Mouse (Mus musculus) intestine, postnatal 0 days (tissue): Measurements from ENCODE around the gene Tie1. TPM values are rescaled to one million over a fixed set of nuclear protein-coding genes. Genes with fewer than 3 reads are reported as not detected.

Source experiments
- ATAC-seq: fragments of 200-750 bp; cut with Nextera tagmentation; 2 replicates; pipeline ENCODE4 v1.8.0; 2017; ENCODE audit warnings: mild to moderate bottlenecking, moderate TSS enrichment, moderate library complexity
- H3K27ac ChIP-seq: fragments of 300-500 bp; sonication (generic); 2 replicates; pipeline ENCODE4 v1.5.1; 2014; ENCODE audit warnings: mild to moderate bottlenecking, low read depth, low read length, moderate library complexity
- H3K27me3 ChIP-seq: fragments of 300-500 bp; sonication (generic); replicated peaks from 2 replicates; pipeline ENCODE4 v1.6.1; 2014; ENCODE audit warnings: low read length, mixed read lengths; ENCODE audit not compliant: control insufficient read depth, insufficient read depth
- H3K36me3 ChIP-seq: fragments of 300-500 bp; sonication (generic); 2 replicates; pipeline ENCODE4 v1.6.1; 2014; ENCODE audit warnings: mild to moderate bottlenecking, moderate library complexity; ENCODE audit not compliant: control insufficient read depth, insufficient read depth
- H3K4me1 ChIP-seq: fragments of 300-500 bp; sonication (generic); replicated peaks from 2 replicates; pipeline ENCODE4 v1.6.1; 2014; ENCODE audit warnings: antibody characterized with exemption, low read length, mixed read lengths; ENCODE audit not compliant: control insufficient read depth, insufficient read depth
- H3K4me2 ChIP-seq: fragments of 300-500 bp; sonication (generic); replicated peaks from 2 replicates; pipeline ENCODE4 v1.6.1; 2014; ENCODE audit warnings: low read depth, mild to moderate bottlenecking, moderate library complexity
- H3K4me3 ChIP-seq: fragments of 300-500 bp; sonication (generic); 2 replicates; pipeline ENCODE4 v1.5.1; 2014; ENCODE audit warnings: low read depth, low read length
- H3K9ac ChIP-seq: fragments of 300-500 bp; sonication (generic); 2 replicates; pipeline ENCODE4 v1.6.1; 2014; ENCODE audit warnings: mild to moderate bottlenecking, low read depth, low read length
- H3K9me3 ChIP-seq: fragments of 300-500 bp; sonication (generic); 2 replicates; pipeline ENCODE4 v1.6.1; 2016; ENCODE audit warnings: mixed run types; ENCODE audit not compliant: control insufficient read depth
- CTCF ChIP-seq: sonication (generic); IDR thresholded peaks from 2 replicates; pipeline ENCODE4 v1.5.1; 2016; ENCODE audit warnings: low read depth, mild to moderate bottlenecking, control low read depth, antibody characterized with exemption, moderate library complexity
- WGBS: fragments of 180-500 bp; shearing (Covaris S2); extraction: QIAGEN DNeasy Blood & Tissue Kit; methylation state at CpG from one replicate; pipeline ENCODE4 v1.1.7; 2014; 5-methylcytosine and 5-hydroxymethylcytosine counted together
- polyA plus RNA-seq: library from polyadenylated mRNA; unstranded; fragments of >200 nt; fragmentation: Nextera tagmentation; extraction: Ambion mirVana; gene quantifications from 2 replicates; pipeline ENCODE4 v1.2.1, GENCODE M21; 2015

Gene Tie1
- polyA plus RNA-seq, 1 experiment from 2014 or later = 11.3 TPM

DNA sequence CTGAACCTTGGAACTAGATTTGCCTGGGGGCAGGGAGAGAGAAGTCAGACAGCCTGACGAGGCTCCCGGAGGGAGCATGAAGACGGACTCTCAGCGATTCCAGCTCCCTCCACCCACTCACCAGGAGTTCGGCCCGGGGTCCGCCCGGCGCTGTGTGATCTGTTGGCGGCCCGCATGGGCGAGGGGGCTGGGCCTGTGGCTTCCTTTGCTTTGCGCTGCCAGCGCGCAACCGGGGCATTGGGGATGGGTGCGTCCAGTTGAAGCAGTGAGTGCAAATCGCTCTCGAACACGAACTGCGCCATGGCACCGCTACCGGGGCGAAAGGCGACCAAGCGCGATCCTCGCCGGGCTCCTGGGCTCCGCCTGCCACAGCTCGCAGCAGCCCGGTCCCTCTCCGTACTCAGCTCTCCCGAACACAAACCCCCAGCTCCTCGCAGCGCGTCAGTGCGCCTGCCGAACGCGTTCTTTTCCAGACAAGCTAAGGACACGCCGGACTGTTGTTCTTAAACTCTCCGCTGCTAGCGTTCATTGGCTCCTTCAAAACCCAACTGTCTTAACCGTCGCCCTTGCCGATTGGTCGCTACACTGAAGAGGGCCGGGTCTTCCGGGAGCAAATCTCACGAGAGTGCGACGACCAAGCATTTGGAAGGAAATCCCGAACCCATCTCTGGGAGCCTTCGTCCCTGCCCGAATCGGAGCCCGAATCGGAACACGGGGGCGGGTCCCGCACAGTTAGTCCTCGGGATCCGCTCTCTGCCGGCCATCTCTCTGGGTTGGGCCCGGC, 52.8 kb downstream of the Tie1 start, which contains the start of gene Cdc20:
Cdc20 (minus strand) TSS at position 533 of the 784 bp plus-strand sequence.
- no peak for TF ChIP-seq CTCF
- peak within 1 kb of the TSS; percentile 50 for H3K9ac ChIP-seq
- H3K4me3 ChIP-seq = peak within 1 kb of the TSS; percentile 48
- WGBS = under 1% methylated on average over 66 of the region's 67 CpGs
- H3K4me2 ChIP-seq = peak within 1 kb of the TSS; percentile 82
- H3K36me3 ChIP-seq = peaks cover 24% of the 10 kb centered on the region
- peaks cover 4% of the 10 kb centered on the region; the same call in 1 of the 2 replicates for H3K4me1 ChIP-seq
- ATAC-seq = peak; percentile 91
- H3K9me3 ChIP-seq = no peaks in the 10 kb centered on the region
- H3K27ac ChIP-seq = peak within 1 kb of the TSS; percentile 66
- no peaks in the 10 kb centered on the region for H3K27me3 ChIP-seq

DNA sequence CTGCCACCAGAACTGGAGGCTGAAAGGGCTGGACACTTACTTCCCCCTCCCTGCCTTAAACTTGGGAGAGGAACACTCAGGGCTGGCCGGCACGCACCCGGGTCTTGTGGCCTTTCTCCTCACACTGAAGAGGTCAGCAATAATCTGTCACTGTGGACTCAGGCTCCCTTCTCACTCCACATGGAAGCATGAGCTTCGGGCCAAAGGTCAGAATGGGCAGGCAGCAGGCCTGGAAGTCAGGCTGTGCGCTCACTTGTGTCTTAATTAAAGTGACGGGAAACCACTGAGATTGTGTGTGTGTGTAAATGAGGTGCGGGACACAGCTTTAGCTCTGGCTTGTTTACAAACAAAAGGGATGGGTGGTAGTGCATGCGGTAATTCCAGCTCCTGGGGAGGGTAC, 57.5 kb downstream of the Tie1 start:
- H3K4me2 ChIP-seq = no peak overlapping the region
- no peak for TF ChIP-seq CTCF
- no peaks in the 10 kb centered on the region for H3K9me3 ChIP-seq
- no peaks in the 10 kb centered on the region for H3K27me3 ChIP-seq
- H3K4me1 ChIP-seq = peaks cover 22% of the 10 kb centered on the region
- peaks cover 41% of the 10 kb centered on the region for H3K36me3 ChIP-seq
- H3K27ac ChIP-seq = peak overlapping the region; percentile 30; the same call in 1 of the 2 replicates
- no peak overlapping the region for H3K9ac ChIP-seq
- no peak overlapping the region for H3K4me3 ChIP-seq
- 54% methylated on average over 8 of the region's 8 CpGs for WGBS
- ATAC-seq = no peak

DNA sequence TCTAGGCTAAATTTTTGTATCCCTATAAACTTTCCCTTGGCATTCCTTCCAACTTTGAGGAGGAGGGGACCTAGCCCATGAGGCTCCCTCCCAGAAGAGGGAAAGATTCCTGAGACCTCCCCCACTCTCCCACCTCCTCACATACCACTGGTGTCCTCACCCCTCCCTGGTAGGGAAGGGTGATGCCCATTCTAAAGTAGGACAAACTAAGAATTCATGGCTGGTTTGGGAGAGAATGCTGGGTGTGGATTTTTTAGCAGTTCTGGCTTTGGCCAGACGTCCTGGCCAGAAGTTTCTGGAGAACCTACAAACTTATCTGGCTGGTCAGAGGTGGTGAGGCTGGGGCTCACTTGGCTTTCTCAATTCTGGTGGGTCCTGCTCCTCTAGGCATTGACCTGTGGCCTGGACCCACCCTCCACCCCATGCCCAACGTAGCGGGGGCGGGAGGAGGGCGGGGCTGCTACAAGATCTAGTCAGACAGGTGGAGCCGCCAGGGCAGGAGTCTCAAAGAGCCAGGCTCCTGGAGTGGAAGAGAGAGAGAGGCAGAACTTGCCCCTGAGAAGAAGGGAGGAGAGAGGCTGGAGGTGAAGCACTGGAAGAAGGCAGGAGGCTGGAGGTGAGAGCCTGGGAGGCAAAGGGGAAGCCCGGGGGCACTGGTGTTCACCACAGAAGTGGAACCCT, 60.5 kb downstream of the Tie1 start:
- Histone ChIP-seq H3K9ac (peak overlapping the region; percentile 12; the same call in 1 of the 2 replicates), H3K4me1 (peaks cover 20% of the 10 kb centered on the region; the same call in 1 of the 2 replicates), H3K36me3 (peaks cover 38% of the 10 kb centered on the region), H3K4me2 (peak overlapping the region; percentile 77), H3K27ac (peak overlapping the region; percentile 95), H3K27me3 (no peaks in the 10 kb centered on the region), H3K4me3 (peak overlapping the region; percentile 64), H3K9me3 (no peaks in the 10 kb centered on the region)
- TF ChIP-seq CTCF = no peak
- WGBS = 26% methylated on average over 7 of the region's 7 CpGs
- ATAC-seq = no peak

DNA sequence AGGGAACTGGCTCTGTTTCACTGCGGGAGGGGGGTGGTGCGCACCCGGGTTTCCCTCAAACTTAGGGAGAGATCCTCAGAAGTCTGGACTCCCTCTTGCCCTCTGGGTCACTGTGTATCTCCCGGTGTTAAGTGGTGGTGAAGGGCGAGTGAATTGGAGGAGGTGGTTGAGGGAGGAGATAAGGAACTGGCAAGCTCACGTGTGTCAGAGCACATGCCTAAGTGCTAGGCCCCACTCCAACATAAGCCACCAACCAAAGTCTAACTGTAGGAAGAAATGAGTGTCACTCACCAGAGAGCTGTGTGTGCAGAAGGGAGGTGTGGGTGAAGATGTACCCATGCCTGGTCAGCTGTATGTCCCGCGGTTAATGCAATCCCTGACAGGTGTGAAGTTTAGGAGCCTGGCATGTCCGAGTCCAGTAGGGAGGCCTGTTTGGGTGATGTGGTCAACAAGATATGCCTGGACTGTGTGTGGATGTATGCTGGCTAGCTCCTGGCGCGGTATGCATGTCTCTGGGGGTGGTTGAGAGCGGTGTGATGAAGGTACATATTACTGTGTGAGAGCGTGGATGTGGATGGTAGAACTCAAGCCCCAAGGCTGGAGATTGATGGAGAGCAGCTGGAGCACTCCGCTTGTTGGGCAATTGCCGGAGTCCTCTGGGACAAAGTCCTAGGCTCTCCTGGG, 61.2 kb downstream of the Tie1 start:
- WGBS = 19% methylated on average over 15 of the region's 15 CpGs
- Histone ChIP-seq H3K9ac (peak overlapping the region; percentile 74), H3K27ac (peak overlapping the region; percentile 95), H3K4me2 (peak overlapping the region; percentile 77), H3K36me3 (peaks cover 33% of the 10 kb centered on the region), H3K27me3 (no peaks in the 10 kb centered on the region), H3K4me3 (peak overlapping the region; percentile 64), H3K4me1 (peaks cover 20% of the 10 kb centered on the region; the same call in 1 of the 2 replicates), H3K9me3 (no peaks in the 10 kb centered on the region)
- TF ChIP-seq CTCF = no peak
- ATAC-seq = peak; percentile 75

DNA sequence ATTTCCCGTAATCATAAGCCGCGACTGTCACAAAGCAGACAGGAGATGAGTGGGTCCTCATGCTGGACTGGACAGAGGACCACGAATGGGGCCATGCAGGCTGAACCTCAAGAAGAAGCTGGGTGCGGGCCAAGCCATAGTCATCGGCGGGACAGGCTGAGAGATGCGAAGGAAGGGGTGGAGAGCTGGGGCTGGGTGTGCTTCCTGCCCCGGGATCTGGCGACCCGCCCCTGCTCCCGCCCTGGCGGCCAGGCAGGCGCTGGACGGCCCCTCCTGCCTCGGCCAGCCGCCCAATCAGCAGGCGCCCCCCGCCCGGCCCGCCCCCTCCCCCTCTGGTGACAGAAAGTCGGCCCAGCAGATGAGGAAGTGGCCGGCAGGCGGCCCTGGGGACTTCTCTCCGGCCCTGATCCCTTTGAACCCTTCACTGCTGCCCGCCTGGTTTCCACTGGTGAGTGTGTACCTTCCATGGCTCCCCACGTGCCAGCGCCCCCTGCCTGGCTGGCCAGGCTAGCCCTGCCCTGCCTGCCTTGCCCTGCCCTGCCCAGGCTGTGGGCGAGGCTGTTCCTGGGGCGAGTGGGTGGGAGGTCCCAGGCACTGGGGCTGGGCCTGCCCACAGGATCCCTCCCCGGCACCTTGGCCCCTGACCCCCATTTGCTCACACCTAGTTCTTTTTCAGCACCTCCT, 62.0 kb downstream of the Tie1 start, which contains the start of gene Elovl1:
Elovl1 (plus strand) TSS at position 326 of the 684 bp plus-strand sequence.
- H3K9ac ChIP-seq = peak within 1 kb of the TSS; percentile 74
- TF ChIP-seq CTCF = peak; percentile 72
- peak; percentile 91 for ATAC-seq
- peaks cover 20% of the 10 kb centered on the region; the same call in 1 of the 2 replicates for H3K4me1 ChIP-seq
- peaks cover 25% of the 10 kb centered on the region for H3K36me3 ChIP-seq
- no peaks in the 10 kb centered on the region for H3K27me3 ChIP-seq
- H3K4me3 ChIP-seq = peak within 1 kb of the TSS; percentile 64
- whole genome bisulfite sequencing = 0% methylated on average over 20 of the region's 31 CpGs
- no peaks in the 10 kb centered on the region for H3K9me3 ChIP-seq
- peak within 1 kb of the TSS; percentile 77 for H3K4me2 ChIP-seq
- H3K27ac ChIP-seq = peak within 1 kb of the TSS; percentile 95
